Mouse (Mus musculus): ENCODE results near the gene Cyp4f14.
"Not testable (repeated sequence)": the region's sequence is repeated elsewhere in the genome, so short reads cannot be mapped to it uniquely, and the experiment has no call there.

The Cyp4f14 gene

DNA sequence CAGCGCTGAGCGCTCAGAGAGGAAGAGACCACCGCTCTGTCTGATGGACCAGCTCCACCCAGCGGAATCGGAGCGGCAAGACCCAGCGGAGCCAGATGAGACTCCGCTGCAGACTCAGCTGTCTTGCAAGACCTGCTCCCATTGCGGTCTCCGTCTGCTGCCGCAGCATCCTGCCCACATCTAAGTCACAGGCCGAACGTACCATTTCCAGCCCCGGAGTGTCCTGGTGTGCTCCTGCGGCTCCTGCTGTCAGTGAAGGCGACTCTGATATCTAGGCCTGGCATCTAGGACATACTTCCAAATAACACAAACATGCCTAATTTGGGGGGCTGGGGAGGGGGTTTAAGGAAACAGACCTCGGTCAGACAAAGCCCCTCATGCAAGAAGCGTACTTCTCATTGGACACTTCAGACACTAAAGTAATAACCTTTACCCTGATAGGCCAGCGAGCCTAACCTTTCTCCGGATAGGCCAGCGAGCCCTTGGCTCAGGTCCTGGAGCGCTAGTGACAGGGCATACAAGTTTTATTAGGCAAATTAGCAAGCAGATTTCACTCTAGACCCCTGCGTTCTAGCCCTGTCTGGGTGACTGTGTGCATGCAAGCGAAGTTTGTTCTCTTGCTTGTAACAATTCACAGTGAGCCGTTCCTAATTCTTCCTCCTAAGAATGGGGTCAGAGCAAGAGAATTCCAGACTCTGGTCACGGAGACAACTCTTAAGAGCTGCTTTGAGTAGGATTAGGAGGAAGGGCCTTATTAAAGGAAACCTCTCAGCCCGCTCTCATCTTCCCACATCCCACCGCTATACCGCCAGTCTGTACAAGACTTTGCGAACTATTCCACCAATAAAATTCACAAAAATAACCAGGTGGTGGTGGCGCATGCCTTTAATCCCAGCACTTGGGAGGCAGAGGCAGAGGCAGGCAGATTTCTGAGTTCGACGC, 25.6 kb downstream of the Cyp4f14 start, which contains the start of gene Zfp870:
Gene Zfp870 (minus strand): TSS at position 404 of the 942 bp plus-strand sequence.
- peak; percentile 52 to 64 for DNase-seq

DNA sequence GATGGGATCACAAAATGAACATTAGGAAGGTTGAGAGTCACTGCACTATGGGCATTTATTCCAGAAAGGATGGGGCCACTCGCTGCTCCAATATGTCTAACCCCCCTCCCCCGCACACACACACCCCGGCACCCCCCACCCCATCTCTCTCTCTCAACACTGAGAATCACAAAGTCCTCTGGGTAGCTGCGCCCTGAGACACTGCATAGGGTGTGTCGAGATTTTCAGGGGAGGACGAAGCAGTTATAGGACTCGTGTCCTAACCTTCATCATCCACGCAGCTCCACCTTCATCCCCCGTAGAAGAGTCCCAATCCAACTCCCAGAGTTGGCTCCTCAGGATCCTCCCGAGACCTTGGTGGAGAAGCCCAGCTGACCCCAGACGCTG, 26.3 kb downstream of the Cyp4f14 start:
- no peak for DNase-seq

DNA sequence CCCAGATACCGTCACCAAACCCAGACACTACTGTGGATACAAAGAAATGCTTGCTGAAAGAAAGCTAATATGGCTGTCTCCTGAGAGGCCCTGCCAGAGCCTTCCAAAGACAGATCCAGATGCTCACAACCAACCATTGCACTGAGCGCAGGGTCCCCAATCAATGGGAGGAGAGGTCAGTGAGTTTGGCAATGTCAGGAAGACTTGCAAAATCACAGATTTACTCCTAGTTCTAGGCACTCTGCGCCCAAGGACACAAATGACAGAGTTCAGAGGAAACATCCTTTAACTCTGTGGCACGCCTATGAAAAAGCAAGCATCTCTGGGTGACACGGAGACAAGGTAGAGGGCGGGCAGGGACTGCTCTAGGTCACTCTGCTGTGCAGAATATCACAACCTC, 27.5 kb downstream of the Cyp4f14 start:
- no peak for DNase-seq

DNA sequence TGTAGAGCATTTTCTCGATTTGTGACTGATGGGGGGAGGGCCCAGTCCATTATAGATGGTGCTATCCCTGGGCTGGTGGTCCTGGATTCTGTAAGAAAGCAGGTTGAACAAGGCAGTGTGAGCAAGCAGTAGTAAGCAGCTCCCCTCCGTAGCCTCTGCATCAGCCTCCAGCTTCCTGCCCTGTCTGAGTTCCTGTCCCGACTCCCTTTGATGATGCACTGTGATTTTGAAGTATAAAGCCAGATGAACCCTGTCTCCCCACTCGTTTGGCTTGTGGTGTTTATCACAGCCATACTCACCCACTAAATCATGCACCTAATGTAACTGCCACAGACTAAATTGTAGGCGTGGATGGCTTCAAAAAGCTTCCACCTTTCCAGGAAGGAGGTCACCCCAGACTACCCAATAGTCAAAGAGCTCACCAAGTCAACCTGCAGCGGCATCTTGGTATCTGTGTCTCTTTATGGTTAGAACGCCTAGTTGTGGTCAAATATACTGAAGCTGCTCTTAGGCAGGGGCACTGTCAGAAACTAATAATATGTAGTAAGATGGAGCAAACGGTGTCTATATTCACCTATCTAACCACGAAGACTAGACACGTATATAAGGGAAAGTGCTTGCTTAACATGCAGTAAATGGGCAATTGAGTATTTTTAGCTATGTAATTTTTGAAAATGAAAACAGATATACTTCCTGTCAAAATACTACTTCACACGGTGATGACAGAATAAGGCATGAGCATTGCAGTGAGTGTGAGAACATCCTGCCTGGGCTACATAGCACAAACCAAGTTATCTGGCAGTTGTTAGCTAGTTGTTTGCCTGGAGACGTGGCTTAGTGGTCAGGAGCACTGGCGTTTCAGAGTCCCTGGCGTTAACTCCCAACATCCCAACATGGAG, 36.6 kb downstream of the Cyp4f14 start:
- DNase-seq, result no peak

GRCm38 (mm10) chr17:32878773-32879172, 38.4 kb downstream of the Cyp4f14 start:
- DNase-seq, result no peak

DNA sequence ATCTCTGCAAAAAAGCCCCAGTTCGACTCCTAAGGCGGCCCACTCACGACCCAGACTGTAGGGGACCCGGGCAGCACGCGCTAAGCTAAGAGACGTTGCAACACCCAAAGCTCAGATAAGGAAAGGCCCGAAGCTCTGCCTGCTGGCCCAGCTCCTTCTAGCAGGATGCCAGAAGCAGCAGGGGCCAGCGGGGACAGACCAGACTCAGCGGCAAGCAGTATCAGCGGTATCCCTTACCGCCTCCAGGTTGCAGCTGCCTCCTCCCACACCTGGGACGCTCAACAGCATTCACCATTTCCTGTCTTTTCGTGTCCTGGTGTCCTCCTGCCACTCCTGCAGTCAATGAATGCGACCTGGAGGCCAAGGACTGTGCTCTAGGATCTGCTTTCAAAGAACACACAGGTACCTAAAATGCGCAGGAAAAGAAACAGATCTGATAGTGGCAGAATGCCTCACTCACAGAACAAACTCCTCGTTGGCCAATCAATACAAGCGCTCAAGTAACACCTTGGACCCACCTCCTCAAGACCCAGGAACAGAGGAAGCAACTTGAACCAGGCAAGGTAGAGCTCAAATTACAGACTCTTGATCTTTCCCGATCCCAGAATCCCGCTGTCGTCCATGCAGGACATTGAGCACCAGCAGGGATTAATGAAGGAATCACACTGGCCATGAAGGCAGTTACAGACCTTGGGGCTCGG, 39.5 kb downstream of the Cyp4f14 start:
- no peak for DNase-seq

DNA sequence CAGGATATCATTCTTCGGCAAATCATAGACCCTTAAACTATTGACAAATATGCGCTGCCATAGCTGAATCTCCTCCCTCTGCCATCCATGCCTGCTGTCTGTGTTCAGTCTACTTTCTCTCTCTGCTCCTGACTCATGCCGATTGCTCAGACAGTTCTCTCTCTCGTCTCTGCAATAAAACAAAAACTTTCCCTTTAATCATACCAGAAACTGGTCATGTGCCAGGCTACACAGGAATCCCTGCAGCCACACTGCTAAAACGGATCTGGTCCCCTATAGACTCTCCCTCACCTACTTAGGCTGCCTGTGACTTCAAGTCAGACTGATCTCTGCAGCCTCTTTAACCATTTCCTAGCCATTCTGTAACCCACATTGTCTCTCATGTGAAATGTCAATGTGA, 44.4 kb downstream of the Cyp4f14 start:
- no peak for DNase-seq

DNA sequence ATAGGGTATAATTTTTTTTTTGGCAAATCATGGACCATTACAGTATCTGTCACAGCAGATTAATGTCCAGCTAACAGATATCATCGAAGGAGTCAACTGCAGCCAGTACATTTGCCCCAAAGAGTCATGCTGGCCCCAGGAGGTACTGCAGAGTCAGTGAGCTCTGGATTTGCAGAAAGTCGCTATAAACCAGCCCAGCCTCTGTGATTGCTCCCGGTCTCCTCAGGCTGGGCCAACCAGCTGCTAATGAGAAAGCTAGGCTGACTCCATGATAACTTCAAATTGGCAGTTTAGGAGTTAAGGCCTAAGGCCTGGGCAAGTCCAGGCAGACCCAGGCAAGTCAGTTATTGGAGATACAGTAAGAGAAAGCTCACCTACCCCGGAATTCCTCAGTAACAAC, 45.1 kb downstream of the Cyp4f14 start:
- no peak for DNase-seq

DNA sequence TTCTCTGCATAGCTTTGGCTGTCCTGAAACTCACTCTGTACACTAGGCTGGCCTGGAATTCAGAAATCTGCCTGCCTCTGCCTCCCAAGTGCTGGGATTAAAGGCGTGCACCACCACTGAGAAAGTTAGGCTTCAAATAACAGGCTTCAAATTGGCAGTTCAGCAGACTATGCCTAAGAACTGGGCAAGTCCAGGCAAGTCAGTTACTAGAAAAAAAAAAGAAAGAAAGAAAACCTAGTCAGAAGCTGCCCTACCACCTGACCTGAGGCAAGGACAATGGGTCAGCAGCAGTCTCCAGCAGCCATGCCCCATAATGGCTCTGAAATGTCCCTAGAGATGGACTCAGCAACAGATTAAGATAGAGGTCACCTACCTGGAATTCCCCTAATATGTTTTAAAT, 45.7 kb downstream of the Cyp4f14 start:
- no peak for DNase-seq

GRCm38 (mm10) chr17:32867266-32867665, 49.9 kb downstream of the Cyp4f14 start:
- DNase-seq, result not testable (repeated sequence)

DNA sequence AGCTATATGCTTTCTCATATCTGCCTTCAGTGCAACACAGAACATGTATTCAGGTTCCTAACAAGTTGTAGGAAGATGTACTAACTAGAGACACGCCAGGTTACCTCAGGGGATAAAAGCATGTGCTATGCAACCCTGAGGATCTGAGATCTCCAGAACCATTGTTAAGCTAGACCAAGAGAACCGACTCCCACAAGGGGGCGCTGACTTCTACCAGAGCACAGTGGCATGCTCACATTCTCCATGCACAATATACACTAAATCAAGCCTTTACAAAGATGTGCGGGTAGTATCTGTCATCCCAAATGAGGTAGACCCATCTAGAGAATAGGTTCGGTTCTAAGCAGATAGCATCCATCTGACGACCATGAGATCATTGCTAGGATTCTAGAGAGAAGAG, 60.4 kb downstream of the Cyp4f14 start:
- not testable (repeated sequence) for DNase-seq

Measured in spleen, adult 18-20 months (tissue).